Mouse (Mus musculus) frontal cortex, postnatal 36 days (tissue): ENCODE measurements around the gene Myo16.

Experiments
- DNase-seq, 2 experiments: peaks; one replicate each; pipeline ENCODE4 v3.0.0; 2022; ENCODE audit warnings: low spot score in 2 of 2

Gene Myo16

DNA sequence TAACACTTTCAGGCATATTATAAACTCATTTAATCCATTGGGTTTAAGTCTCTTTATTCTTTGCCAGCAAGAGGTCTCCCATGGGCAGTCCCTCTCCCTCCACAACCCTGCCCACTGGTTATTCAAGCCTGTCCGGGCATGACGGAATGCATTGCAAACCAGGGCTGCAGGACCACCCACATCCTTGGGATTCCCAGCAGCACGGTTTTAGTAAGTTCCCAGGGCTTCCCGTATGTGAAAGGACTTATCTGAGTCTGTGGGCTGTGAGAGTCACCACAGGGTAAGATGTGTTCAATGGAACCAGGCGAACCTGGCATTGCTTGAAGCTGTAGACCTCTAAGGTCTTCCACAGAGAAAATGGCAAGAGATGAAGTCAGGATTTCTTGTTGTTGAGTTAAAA lies 471.6 kb downstream of the Myo16 start:
- no peak for DNase-seq

DNA sequence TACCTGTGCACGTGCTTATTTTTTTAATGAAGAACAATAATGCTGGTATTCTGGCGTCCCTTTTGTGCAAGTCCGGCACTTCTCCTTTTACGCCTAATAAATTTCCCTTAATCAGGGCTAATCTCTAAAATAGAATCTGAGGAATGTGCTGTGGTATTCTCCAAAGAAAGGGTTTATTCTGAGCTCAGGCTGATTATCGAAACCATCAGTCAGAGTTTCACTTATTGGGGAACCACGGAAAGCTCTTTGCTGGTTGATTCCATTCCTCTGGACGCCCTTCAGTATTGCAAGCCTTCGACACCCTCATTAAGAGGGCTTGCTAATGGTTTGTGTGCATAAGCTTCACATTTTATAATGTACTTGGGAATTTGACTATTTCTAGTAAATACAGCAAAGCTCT lies 475.0 kb downstream of the Myo16 start:
- DNase-seq = no peak

DNA sequence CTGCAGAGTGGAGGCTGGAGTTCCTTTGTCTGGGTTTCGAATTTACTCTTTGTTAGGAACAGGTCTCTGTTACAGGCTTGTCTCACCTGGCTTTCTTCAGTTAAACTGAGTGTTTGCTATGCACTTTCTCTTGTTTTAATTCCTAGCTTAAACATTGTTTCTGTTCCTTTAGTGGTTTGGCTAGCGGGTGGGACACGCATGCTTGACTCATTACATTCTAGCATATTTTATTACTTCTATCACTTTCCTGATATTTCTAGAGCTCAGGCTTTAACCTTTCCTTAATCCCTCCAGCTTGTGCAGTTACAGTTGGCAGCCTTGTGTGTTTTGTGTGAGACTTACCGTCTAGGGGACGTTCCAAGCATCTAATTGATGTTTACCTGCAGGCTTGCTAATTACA lies 476.2 kb downstream of the Myo16 start:
- no peak for DNase-seq

DNA sequence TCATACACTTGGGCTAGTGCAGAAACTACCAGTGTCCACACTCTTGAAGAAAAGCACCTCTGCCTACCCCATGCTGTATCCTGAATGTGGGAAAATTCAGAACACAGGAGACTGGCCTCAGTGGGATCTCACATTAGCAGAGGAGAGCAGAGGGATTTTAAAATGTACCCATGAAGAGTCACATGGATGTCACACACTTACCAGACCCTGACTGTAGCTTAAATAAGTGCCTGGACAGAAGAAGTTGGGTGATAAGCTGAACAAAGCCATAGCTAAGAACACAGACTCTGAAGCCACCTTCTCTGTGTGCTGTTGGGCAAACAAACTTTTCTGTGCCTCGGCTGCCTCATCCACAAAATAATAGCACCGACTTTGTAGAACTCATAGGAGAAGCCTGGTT lies 477.3 kb downstream of the Myo16 start:
- DNase-seq = no peak

DNA sequence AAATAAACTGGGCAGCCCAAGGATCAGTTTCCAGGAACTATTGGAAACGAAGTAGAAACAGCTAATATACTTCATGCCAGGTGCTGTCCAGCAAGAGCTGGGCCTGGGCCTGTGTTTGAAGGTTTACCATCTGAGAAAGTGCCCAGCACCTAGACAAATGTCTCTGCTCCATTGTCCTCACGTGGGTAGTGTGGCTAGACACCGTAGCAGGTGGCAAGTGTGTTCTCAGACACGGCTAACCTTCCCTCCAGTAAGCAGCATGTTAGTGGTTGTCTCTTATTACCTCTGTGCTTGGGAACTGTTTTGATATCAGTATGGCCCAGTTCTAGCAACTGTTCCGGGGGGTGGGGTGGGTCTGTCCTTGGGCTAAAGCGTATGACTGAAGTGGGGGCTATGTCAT lies 478.9 kb downstream of the Myo16 start:
- DNase-seq = no peak

DNA sequence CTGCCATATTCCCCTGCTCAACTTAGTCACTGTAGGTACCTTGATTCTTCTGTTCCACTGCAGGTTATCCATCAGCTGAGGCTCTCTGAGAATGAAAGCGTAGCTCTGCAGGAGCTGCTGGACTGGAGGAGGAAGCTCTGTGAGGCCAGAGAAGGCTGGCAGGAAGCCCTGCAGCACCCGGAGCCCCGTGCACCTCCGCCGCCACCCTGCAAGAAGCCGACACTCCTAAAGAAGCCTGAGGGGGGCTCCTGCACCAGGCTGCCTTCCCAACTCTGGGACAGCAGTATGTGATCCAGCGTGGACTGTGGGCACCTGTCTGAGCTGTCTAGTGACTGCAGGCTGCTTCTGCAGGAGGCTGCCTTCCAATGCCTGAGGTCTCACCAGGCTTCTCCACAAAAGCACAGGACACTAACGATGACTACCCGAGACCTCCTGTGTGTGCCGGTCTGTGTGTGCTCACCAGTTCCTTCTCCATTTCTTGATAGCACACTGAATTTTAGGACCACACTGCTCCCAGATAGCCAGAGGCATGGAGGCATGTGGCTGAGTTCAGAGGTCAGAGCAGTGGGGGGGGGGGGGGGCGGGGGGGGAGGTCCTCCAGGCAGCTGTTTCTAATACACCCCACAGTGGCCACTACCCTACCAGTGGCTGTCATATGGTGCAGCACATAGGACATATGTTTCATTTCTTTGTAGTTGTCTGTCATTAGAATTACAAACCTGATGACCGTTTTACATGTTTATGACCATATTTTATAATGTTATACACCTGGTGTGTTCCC lies 479.8 kb downstream of the Myo16 start:
- no peak for DNase-seq

DNA sequence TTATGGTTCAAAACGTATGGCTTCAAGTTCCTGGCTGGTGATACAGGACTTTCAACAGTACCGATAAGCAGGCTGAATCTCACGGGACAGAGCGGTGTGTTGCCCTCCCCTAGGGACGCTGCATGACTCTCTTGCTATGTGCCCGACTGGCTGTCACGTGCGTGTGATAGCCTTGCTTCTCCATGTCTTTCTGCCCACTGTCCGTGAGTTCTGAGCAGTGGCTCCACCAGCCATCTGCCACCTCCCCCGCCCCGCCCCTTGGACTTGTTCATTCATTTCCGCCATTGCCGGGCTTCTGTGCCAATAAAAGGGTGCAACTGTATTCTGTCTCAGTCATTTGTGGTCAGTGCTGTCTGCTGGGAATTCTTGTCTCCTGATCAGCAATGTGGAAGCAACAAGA lies 480.7 kb downstream of the Myo16 start:
- DNase-seq = no peak

DNA sequence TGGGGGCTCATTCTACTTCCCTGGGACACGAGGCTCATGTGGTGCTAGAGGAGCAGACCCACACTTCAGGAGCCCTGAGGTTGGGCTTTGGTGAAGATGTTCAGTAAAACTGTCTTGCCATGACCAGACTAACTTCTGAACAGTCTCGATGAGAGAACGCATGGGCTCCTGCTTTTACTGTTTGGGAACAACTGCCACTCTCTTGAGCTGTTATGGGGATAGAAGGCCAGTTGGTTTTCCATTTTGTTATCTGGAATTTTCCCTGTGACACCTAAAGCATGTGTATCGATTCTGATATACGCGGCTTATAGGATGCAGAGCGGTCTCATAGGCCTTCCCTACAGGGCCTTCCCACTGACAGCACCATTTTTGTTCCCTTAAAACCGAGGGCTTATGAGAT lies 485.2 kb downstream of the Myo16 start:
- DNase-seq = no peak

DNA sequence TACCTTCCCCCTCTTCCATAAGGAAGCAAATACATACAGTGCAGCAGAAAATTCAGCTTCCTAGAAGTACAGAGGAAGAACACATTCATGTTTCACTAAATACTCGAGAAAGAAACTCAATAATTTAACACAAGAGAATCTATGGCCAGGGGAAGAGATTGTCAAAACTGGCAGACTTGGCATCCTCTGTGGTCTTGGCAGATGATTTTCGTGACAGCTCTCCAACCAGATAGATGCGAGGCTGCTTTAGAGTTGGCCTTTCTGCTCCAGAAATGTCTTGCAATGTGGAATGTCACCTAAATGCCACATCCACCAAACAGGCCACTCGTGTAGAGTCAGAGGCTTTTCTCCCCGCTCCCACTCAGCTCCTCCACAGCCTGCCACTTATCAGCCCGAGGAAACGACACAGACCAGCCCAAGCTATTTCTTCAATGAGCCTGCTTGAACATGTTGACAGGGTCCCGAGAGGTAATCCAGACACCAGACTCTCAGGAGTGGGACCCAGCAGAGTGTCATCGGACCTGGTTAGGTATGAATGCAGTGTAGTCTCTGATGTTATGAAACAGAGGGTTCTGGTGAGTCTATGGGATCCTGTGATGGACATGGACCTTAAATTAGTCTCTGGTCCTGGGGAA lies 486.6 kb downstream of the Myo16 start:
- DNase-seq = no peak

DNA sequence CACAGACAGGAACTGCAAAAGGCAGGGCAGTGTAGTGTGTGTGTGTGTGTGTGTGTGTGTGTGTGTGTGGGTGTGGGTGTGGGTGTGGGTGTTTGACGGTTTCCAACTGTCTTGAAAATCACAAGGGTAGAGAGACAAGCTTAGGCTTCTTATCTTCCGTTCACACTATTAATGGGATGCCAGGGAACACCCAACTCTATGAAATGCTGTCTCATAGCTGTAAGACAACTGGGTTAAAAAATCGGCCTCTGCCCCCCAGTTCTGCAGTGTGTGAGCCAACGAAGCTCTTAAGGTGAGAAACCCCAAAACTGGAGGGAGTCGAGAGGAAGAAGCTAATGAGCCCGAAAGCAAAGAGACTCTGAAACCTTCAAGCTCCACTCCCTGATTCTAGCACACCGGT lies 487.1 kb downstream of the Myo16 start:
- DNase-seq = no peak

DNA sequence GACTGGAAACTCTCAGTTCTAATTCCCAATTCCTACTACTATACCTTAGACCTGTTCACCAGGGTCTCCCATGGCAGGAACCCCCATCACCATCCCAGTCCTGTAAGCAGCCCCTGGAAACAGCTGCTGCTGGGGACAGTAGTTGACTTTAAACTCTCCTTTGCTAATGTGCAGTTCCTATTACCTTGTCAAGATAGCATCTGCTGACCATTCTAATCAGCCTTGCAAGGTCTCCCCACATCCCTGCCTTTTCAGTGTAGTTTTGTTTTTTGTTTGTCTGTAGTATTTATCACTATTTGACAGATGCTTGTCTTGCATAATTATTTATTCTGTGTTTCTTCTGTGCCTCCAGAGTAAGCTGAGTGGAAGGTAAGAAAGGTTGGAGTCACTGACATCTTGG lies 487.6 kb downstream of the Myo16 start:
- DNase-seq = no peak

DNA sequence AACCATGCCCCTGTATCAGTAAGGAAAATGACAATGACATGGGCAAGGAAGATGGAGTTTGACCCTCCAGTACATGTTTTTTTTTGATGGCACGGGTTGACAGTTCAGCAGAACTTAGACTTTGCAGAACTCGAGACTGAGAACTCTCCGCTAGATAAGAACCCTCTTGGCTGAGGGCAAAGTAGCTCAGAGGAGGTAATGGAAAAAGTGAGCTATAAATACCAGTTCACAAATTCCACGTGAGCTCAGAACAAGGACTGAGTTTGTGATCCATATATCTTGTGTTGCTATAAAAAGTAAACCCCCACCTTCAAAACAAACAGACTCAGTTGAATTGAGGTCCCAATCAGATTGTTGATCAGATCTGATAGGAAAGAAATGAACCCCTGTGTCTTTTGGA lies 489.5 kb downstream of the Myo16 start:
- DNase-seq = no peak

DNA sequence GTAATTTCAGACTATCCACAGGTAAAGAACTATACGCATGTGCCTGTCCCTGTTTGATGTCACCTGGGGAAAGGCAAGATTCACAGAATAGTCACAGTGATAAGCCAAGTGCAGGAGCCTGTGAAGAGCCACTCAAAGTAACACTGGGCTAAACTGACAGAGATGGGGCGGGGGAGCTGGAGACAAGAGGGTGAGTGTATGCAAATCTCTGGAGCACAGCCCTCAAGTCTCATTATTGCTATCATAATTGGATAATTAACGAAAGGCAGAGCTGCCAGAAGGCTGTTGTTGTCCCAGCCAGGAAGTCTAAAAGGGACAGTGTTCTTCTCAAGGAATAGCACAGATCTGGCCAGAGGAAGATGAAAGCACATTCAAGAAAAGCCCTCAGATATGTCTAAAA lies 490.8 kb downstream of the Myo16 start:
- no peak for DNase-seq

DNA sequence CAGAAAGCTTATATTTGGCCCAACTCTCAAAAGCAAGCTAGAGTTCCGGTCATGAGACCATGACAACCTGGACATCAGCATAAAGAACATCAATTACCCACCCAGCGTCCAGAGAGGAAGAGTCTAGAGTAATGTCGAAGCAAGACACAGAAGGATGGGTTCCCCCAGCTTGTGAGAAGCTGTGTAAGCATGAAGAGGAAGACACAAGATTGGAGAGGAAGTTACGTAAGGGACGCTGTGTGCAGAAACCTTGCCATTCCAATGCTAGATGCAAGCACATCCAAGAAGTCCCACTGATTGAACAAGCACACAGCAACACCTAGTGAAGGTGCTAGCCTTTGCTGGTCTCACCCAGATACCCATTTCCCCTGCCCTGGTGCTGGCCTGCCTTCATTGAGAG lies 492.0 kb downstream of the Myo16 start:
- DNase-seq = no peak

DNA sequence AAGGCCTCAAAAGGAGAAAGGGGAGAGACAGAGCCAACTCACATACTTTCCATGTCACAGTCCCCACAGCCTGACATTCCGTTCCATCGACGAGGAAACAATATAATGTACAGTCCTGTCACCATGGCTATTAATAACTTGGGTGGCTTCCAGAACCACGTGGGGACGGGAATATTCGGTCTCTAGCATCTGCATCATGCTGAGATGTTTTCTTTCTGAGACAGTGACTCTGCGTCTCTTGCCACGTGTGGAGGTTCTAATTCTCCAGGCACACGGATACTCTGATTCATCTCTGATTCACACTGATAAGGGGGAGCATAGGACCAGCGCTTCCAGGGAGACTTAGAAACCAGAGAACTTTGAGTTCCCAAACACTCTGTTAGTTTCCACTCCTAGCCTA lies 492.8 kb downstream of the Myo16 start:
- no peak for DNase-seq

DNA sequence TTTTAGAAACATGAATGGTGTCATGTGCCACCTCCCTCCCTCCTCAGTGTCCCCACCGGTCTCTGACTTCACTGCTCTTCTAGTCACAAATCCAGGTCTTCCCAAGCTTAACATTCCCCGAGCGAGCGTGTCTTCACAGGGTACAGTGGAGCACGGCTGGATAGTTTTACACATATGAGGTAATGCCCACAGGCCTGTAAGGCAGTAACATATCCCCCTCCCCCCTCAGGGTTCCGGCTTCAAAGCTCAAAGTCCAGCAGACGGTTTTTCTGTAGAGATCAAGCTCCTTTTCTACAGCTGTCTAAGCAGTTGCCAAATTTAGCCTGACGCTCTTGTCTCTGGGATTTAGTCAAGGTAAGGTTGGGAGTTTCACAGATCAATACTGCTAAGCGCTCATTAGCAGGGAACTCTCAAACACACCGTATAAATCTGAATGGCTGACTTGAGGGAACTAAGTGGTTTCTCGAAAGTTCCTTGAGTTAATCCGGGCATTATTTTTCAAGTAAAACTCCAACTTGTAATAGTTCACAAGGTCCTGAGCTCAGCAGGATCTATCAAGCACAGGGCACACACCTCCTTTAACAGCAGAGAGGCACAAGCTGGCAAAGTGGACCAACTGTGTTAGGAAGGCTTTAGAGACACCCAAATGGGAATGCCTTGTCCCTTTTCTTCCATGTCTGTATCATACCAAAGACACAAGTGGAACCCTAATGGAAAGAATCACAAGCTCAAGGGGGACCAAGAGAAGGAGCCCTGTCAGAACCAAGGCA lies 498.0 kb downstream of the Myo16 start:
- no peak for DNase-seq

DNA sequence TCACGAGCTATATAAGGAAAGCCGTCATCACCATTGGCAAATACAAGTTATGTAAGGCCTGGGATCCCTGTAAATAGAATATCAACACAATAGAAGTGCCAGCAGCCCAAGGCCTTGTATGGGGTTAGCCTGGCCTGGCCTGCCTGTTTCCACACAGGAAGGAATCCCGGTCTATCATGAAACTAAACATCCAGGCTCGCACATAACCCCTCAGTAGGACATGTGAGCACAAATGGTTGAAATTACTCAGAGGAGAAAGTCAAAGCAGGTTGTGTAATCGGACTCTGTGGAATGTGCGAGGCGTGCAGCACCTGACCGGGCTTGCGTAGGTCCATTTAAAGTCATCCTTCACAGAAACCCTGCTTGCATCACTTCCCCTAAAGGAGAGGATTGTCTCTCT lies 499.6 kb downstream of the Myo16 start:
- no peak for DNase-seq

DNA sequence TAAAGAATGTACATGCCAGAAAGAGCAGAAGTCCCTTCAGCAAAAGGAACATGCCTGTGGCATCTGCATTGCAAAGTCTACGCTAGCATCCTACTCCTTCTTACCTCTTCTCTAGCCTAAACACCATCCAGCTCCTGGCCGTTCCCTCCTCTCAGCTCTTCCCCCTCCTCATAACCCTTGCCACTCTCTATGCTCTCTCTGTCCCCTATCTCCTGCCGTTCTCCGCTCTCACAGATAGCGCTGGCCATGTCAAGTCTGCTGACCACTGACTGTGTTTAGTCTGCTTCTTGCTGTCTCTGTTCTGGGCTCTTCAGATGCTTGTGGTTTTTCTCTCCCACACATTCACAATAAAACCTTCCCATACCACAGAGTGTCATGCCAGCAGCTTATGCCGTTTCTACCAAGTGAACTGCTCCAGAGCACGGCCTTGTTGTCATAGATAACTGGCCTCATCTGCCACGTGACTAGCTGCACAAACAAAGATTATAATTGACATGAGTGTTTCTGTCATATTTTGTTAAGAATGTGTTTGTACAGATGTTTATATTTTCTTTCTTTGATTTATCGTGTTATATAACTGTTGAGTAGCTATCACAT lies 501.3 kb downstream of the Myo16 start:
- DNase-seq = no peak

DNA sequence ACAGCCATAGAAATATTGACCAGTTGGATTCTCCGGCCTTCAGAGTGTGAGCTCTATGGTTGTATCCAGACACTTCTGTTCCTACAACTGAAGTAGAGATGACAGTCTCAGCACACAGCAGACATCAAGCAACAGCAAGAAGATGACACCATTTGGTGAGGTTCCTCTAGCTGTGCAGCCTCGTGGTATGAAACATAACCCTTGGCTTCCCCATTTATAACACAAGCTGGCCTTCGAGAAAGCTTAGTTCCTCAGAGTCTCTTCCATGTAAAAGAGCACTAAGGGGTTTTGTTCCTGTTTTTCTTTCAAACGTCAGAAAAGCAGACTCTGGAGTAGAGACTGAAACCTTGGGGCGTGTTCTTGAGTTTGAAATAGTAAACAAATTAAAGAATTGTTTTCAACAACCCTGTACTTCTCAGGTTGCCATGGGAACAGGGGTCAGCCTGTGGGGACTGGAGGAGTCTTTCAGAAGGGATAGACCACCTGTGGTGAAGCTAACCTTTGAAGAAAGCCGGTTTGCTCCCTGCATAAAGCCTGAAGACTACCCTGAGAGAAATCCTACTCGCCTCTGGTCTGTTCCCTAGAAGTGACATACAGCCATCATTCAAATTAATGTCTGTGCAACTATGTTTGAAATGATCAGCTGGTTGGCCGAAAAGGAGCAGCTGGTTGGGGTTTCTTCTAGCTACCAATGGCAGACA lies 510.2 kb downstream of the Myo16 start:
- no peak for DNase-seq

DNA sequence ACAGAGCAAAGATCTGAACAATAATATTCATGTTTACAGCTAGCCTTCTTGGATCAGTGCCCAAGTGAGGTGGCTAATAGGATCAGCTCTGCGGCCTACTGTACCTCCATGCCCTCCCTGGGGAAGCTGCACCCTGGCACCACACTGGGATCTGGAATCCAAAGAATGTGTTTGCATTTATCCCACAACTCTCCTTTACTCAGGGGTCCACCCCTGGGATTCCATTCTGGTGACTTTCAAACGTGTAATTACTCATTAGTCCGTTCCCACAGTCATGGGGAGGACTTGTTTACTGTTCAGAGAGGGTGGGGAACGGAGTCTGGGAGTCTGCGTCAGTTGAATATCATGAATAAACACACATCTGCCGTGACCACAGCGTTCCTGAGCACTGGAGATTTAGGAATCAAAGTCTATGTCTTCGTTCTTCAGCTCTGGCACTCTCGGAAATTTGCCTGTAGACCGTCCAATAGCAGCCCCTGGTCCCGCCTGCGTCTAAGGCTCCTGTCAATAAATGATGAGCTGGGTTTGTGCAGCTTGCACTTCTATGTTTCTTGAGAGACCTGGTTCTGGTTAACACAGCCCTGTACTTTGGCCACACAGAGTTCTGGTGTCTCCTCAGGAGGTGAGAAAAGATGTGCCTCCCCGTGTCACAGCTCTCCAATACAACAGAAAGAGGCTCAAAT lies 511.3 kb downstream of the Myo16 start:
- no peak for DNase-seq

DNA sequence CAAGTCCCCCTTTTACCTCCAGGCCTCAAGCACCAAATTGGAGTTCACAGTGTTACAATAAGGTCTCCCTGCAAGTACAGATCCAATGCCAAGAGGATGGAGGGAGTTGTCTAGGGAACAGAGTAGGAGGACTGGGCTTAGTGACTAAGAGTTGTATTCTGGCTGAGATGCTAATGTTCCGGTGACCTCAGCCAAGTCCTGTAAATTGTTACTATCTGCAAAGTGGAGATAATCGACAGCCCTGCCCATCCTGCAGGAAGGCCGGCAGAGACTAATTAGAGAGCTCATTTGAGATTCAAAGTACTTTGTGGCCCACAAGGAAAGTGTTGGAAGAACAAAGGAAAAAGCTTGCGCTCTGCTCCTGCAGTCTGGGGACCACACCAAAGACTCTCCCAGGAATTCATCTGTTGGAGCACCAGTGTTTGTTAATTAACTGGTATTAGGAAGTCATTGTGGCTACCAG lies 512.1 kb downstream of the Myo16 start:
- DNase-seq = no peak
